Comparison of ENCODE assay signal across 18 mouse cellular contexts in the genomic region with DNA sequence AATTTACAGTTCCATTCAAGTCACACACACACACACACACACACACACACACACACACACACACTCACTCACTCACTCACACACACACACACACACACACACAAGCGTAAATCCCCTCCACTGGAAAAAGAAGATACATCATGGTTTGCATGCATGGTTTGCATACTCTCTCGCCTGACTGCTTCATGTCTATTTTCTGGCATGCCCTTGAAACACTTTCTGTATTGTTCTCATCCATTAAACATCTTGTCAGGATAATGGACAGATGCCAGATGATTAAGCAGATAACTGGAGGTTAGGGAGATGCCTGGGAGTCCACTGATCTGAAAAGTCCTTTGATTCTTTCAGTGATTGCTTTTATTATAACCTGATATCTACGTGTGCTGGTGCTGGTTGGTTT.
DNase-seq lines count a peak whose midpoint lies in the region; ATAC-seq and TF ChIP-seq lines count a peak whose summit lies in the region.
"Had no signal": no experiment of that assay in that cellular context is flagged by ENCODE, and none has a peak within 500 bp of the region (broad histone marks: within the 10 kb centered on the region; RNA-seq: fewer than 3 reads in every experiment).

No protein-coding gene starts in this region.

- no peak for TF ChIP-seq POLR2A in brain, embryonic 14.5 days (IDR thresholded peaks at IDR 0.05; ENCODE audit: borderline replicate concordance, extremely low read depth, insufficient read depth, insufficient read length, poor library complexity, severe bottlenecking)

- H3K36me3 ChIP-seq in forebrain, embryonic 12.5 days (replicated peaks) = no peaks in the 10 kb centered on the region
- H3K36me3 ChIP-seq in forebrain, embryonic 10.5 days (replicated peaks) = no peaks in the 10 kb centered on the region
- no peaks in the 10 kb centered on the region for H3K36me3 ChIP-seq in midbrain, embryonic 14.5 days (ENCODE audit: control insufficient read depth, insufficient read depth, low read length)
- H3K36me3 ChIP-seq in midbrain, embryonic 16.5 days (ENCODE audit: control insufficient read depth, insufficient read depth, low read length) = no peaks in the 10 kb centered on the region
- H3K36me3 ChIP-seq: embryonic facial prominence, embryonic 15.5 days; midbrain, embryonic 12.5 days; stomach, embryonic 15.5 days had no signal

- ATAC-seq in forebrain, embryonic 12.5 days (ENCODE audit: low FRiP score) = peak; percentile 31; the same call in 1 of the 2 replicates
- no peak for ATAC-seq in midbrain, embryonic 14.5 days (ENCODE audit: low FRiP score, low TSS enrichment)
- ATAC-seq in midbrain, embryonic 16.5 days = no peak

- 65% methylated on average over 3 of the region's 3 CpGs for WGBS in forebrain, embryonic 12.5 days
- 70% methylated on average over 3 of the region's 3 CpGs for WGBS in forebrain, embryonic 10.5 days
- WGBS in midbrain, embryonic 14.5 days = 50% methylated on average over 3 of the region's 3 CpGs
- 47% methylated on average over 3 of the region's 3 CpGs for WGBS in midbrain, embryonic 16.5 days

- no peak overlapping the region for H3K27ac ChIP-seq in forebrain, embryonic 12.5 days
- H3K27ac ChIP-seq in forebrain, embryonic 10.5 days = no peak overlapping the region
- H3K27ac ChIP-seq in midbrain, embryonic 14.5 days (replicated peaks; ENCODE audit: low read depth, low read length) = no peak overlapping the region
- no peak overlapping the region for H3K27ac ChIP-seq in midbrain, embryonic 16.5 days (ENCODE audit: low read length)
- H3K27ac ChIP-seq: embryonic facial prominence, embryonic 15.5 days; liver, embryonic 14.5 days; midbrain, embryonic 12.5 days; stomach, embryonic 15.5 days had no signal

- no peak for DNase-seq in forebrain, embryonic 10.5 days (ENCODE audit: extremely low spot score, low spot score)
- DNase-seq in midbrain, embryonic 14.5 days = peak; percentile 31
- peak; percentile 75 for DNase-seq in brain, embryonic 14.5 days (ENCODE audit: low read depth)
- DNase-seq in retina, embryonic 14.5 days (ENCODE audit: low spot score) = peak; percentile 56
- no peak for DNase-seq in thymus, postnatal 36 days
- no peak for DNase-seq in adrenal gland, postnatal 25 days
- DNase-seq: cerebellum, postnatal 10 days; gastrocnemius, postnatal 36 days; kidney, adult 18-20 months; kidney, postnatal 10 days; layer of hippocampus, postnatal 36 days; thymus, adult 18-20 months had no signal

- H3K4me3 ChIP-seq in forebrain, embryonic 12.5 days (replicated peaks) = no peak overlapping the region
- no peak overlapping the region for H3K4me3 ChIP-seq in forebrain, embryonic 10.5 days
- H3K4me3 ChIP-seq in midbrain, embryonic 14.5 days (replicated peaks; ENCODE audit: low read depth, low read length) = no peak overlapping the region
- H3K4me3 ChIP-seq in midbrain, embryonic 16.5 days (ENCODE audit: low read depth, low read length) = no peak overlapping the region
- H3K4me3 ChIP-seq: embryonic facial prominence, embryonic 15.5 days; midbrain, embryonic 12.5 days; stomach, embryonic 15.5 days had no signal

- no peaks in the 10 kb centered on the region for H3K4me1 ChIP-seq in forebrain, embryonic 12.5 days
- no peaks in the 10 kb centered on the region for H3K4me1 ChIP-seq in forebrain, embryonic 10.5 days
- H3K4me1 ChIP-seq in midbrain, embryonic 14.5 days (ENCODE audit: control insufficient read depth, insufficient read depth, low read length) = no peaks in the 10 kb centered on the region
- no peaks in the 10 kb centered on the region for H3K4me1 ChIP-seq in midbrain, embryonic 16.5 days (ENCODE audit: control insufficient read depth, insufficient read depth, low read length)
- H3K4me1 ChIP-seq: embryonic facial prominence, embryonic 15.5 days; midbrain, embryonic 12.5 days; stomach, embryonic 15.5 days had no signal

- no peak overlapping the region for H3K9ac ChIP-seq in forebrain, embryonic 12.5 days
- no peak overlapping the region for H3K9ac ChIP-seq in midbrain, embryonic 14.5 days (replicated peaks; ENCODE audit: low read length)
- H3K9ac ChIP-seq in midbrain, embryonic 16.5 days (ENCODE audit: low read depth, low read length) = no peak overlapping the region
- H3K9ac ChIP-seq: embryonic facial prominence, embryonic 15.5 days; liver, embryonic 14.5 days; midbrain, embryonic 12.5 days; stomach, embryonic 15.5 days had no signal

- H3K4me2 ChIP-seq in forebrain, embryonic 12.5 days = no peak overlapping the region
- H3K4me2 ChIP-seq in midbrain, embryonic 14.5 days (ENCODE audit: low read length) = no peak overlapping the region
- no peak overlapping the region for H3K4me2 ChIP-seq in midbrain, embryonic 16.5 days (ENCODE audit: low read length)
- H3K4me2 ChIP-seq: embryonic facial prominence, embryonic 15.5 days; midbrain, embryonic 12.5 days; stomach, embryonic 15.5 days had no signal

- no peaks in the 10 kb centered on the region for H3K27me3 ChIP-seq in forebrain, embryonic 12.5 days
- H3K27me3 ChIP-seq in forebrain, embryonic 10.5 days (ENCODE audit: poor library complexity, severe bottlenecking) = no peaks in the 10 kb centered on the region
- H3K27me3 ChIP-seq in midbrain, embryonic 14.5 days (ENCODE audit: control insufficient read depth, insufficient read depth, low read length) = no peaks in the 10 kb centered on the region
- no peaks in the 10 kb centered on the region for H3K27me3 ChIP-seq in midbrain, embryonic 16.5 days (ENCODE audit: control insufficient read depth, insufficient read depth, low read depth, low read length)
- H3K27me3 ChIP-seq: embryonic facial prominence, embryonic 15.5 days; midbrain, embryonic 12.5 days; stomach, embryonic 15.5 days had no signal

- no peaks in the 10 kb centered on the region for H3K9me3 ChIP-seq in forebrain, embryonic 12.5 days
- no peaks in the 10 kb centered on the region for H3K9me3 ChIP-seq in forebrain, embryonic 10.5 days
- no peaks in the 10 kb centered on the region for H3K9me3 ChIP-seq in midbrain, embryonic 14.5 days (ENCODE audit: control insufficient read depth, low read length)
- no peaks in the 10 kb centered on the region for H3K9me3 ChIP-seq in midbrain, embryonic 16.5 days (replicated peaks; ENCODE audit: control insufficient read depth, low read length, poor library complexity, severe bottlenecking)
- H3K9me3 ChIP-seq: embryonic facial prominence, embryonic 15.5 days; midbrain, embryonic 12.5 days; stomach, embryonic 15.5 days had no signal

- TF ChIP-seq CTCF in brain, embryonic 14.5 days (IDR thresholded peaks at IDR 0.05; ENCODE audit: borderline replicate concordance, extremely low read depth, insufficient read depth, insufficient read length) = no peak

Comparison
In these comparisons a context has a peak if more than half of its experiments do, and no peak if none do; other contexts are left out.
1. DNase-seq: peak in midbrain, embryonic 14.5 days (single experiment), brain, embryonic 14.5 days (single experiment) and retina, embryonic 14.5 days (single experiment); none in forebrain, embryonic 10.5 days (single experiment), thymus, postnatal 36 days (0 of 2) and adrenal gland, postnatal 25 days (single experiment).